ENCODE assay signal across 13 mouse cellular contexts in genomic region chr7:45014096-45014451, GRCm38 (mm10). TPM values are rescaled to one million over a fixed set of nuclear protein-coding genes. Genes with fewer than 3 reads are reported as not detected.
DNase-seq lines count a peak whose midpoint lies in the region; ATAC-seq and TF ChIP-seq lines count a peak whose summit lies in the region.
"Had no signal": no experiment of that assay in that cellular context is flagged by ENCODE, and none has a peak within 500 bp of the region (broad histone marks: within the 10 kb centered on the region; RNA-seq: fewer than 3 reads in every experiment).

No protein-coding gene starts in this region.

- WGBS in hindbrain, embryonic 12.5 days, result 96% methylated on average over 3 of the region's 3 CpGs
- 93% methylated on average over 3 of the region's 3 CpGs for WGBS in hindbrain, embryonic 14.5 days
- WGBS in midbrain, embryonic 13.5 days, result 95% methylated on average over 3 of the region's 3 CpGs
- 92% methylated on average over 3 of the region's 3 CpGs for WGBS in midbrain, postnatal 0 days
- WGBS in neural tube, embryonic 13.5 days, result 96% methylated on average over 3 of the region's 3 CpGs

- H3K9ac ChIP-seq in hindbrain, embryonic 12.5 days, result no peak overlapping the region
- H3K9ac ChIP-seq in hindbrain, embryonic 14.5 days, result no peak overlapping the region
- peak overlapping the region; percentile 93; the same call in 1 of the 2 replicates for H3K9ac ChIP-seq in midbrain, embryonic 13.5 days (replicated peaks)
- H3K9ac ChIP-seq in midbrain, postnatal 0 days (replicated peaks; ENCODE audit: low read length, poor library complexity, severe bottlenecking), result no peak overlapping the region
- no peak overlapping the region for H3K9ac ChIP-seq in neural tube, embryonic 13.5 days

- no peak overlapping the region for H3K27ac ChIP-seq in hindbrain, embryonic 12.5 days
- no peak overlapping the region for H3K27ac ChIP-seq in hindbrain, embryonic 14.5 days
- H3K27ac ChIP-seq in midbrain, embryonic 13.5 days, result no peak overlapping the region
- no peak overlapping the region for H3K27ac ChIP-seq in midbrain, postnatal 0 days (ENCODE audit: low read depth, low read length)
- no peak overlapping the region for H3K27ac ChIP-seq in neural tube, embryonic 13.5 days (replicated peaks)
- H3K27ac ChIP-seq: layer of hippocampus, adult 2 months; left cerebral cortex, adult 2 months had no signal

- H3K27me3 ChIP-seq in erythroblast, embryonic 14.5 days (ENCODE audit: control insufficient read depth), result peaks cover 12% of the 10 kb centered on the region
- H3K27me3 ChIP-seq in hindbrain, embryonic 12.5 days, result no peaks in the 10 kb centered on the region
- no peaks in the 10 kb centered on the region for H3K27me3 ChIP-seq in hindbrain, embryonic 14.5 days (ENCODE audit: control insufficient read depth, insufficient read depth, low read length)
- H3K27me3 ChIP-seq in midbrain, embryonic 13.5 days, result no peaks in the 10 kb centered on the region
- no peaks in the 10 kb centered on the region for H3K27me3 ChIP-seq in midbrain, postnatal 0 days (ENCODE audit: insufficient read depth, low read length)
- no peaks in the 10 kb centered on the region for H3K27me3 ChIP-seq in neural tube, embryonic 13.5 days

- TF ChIP-seq CTCF in midbrain, postnatal 0 days (IDR thresholded peaks at IDR 0.05), result no peak

- peak overlapping the region; percentile 8 for H3K4me3 ChIP-seq in erythroblast, embryonic 14.5 days (replicated peaks)
- H3K4me3 ChIP-seq in hindbrain, embryonic 12.5 days, result no peak overlapping the region
- no peak overlapping the region for H3K4me3 ChIP-seq in hindbrain, embryonic 14.5 days (replicated peaks; ENCODE audit: low read length)
- H3K4me3 ChIP-seq in midbrain, embryonic 13.5 days (replicated peaks), result no peak overlapping the region
- H3K4me3 ChIP-seq in midbrain, postnatal 0 days (ENCODE audit: low read depth, low read length), result no peak overlapping the region
- H3K4me3 ChIP-seq in neural tube, embryonic 13.5 days, result no peak overlapping the region
- H3K4me3 ChIP-seq: left cerebral cortex, adult 2 months had no signal

- H3K36me3 ChIP-seq in erythroblast, embryonic 14.5 days (ENCODE audit: control insufficient read depth), result peaks cover 53% of the 10 kb centered on the region
- peaks cover 40% of the 10 kb centered on the region for H3K36me3 ChIP-seq in hindbrain, embryonic 12.5 days
- H3K36me3 ChIP-seq in hindbrain, embryonic 14.5 days (replicated peaks; ENCODE audit: control insufficient read depth, insufficient read depth), result peaks cover 47% of the 10 kb centered on the region
- peaks cover 49% of the 10 kb centered on the region for H3K36me3 ChIP-seq in midbrain, embryonic 13.5 days
- H3K36me3 ChIP-seq in midbrain, postnatal 0 days (ENCODE audit: insufficient read depth, low read length), result peaks cover 34% of the 10 kb centered on the region
- peaks cover 44% of the 10 kb centered on the region for H3K36me3 ChIP-seq in neural tube, embryonic 13.5 days

- no peak for DNase-seq in hindbrain, embryonic 14.5 days (ENCODE audit: low spot score)
- no peak for DNase-seq in midbrain, postnatal 0 days (ENCODE audit: low spot score)
- no peak for DNase-seq in adrenal gland, postnatal 36 days
- DNase-seq: adrenal gland, adult 2 months; kidney, adult 9 months; right cerebral cortex, postnatal 25 days had no signal

- peaks cover 84% of the 10 kb centered on the region for H3K4me1 ChIP-seq in erythroblast, embryonic 14.5 days (ENCODE audit: control insufficient read depth)
- H3K4me1 ChIP-seq in hindbrain, embryonic 12.5 days, result peaks cover 33% of the 10 kb centered on the region
- peaks cover 21% of the 10 kb centered on the region for H3K4me1 ChIP-seq in hindbrain, embryonic 14.5 days (replicated peaks; ENCODE audit: control insufficient read depth, insufficient read depth, low read length)
- peaks cover 42% of the 10 kb centered on the region for H3K4me1 ChIP-seq in midbrain, embryonic 13.5 days (replicated peaks)
- peaks cover 10% of the 10 kb centered on the region; the same call in 1 of the 2 replicates for H3K4me1 ChIP-seq in midbrain, postnatal 0 days (ENCODE audit: insufficient read depth, low read length)
- H3K4me1 ChIP-seq in neural tube, embryonic 13.5 days (replicated peaks), result peaks cover 50% of the 10 kb centered on the region

- H3K9me3 ChIP-seq in erythroblast, embryonic 14.5 days (ENCODE audit: control insufficient read depth, low read length), result no peaks in the 10 kb centered on the region
- no peaks in the 10 kb centered on the region for H3K9me3 ChIP-seq in hindbrain, embryonic 12.5 days (replicated peaks)
- no peaks in the 10 kb centered on the region for H3K9me3 ChIP-seq in hindbrain, embryonic 14.5 days (ENCODE audit: control insufficient read depth, low read length)
- no peaks in the 10 kb centered on the region for H3K9me3 ChIP-seq in midbrain, embryonic 13.5 days
- H3K9me3 ChIP-seq in midbrain, postnatal 0 days (ENCODE audit: low read length), result no peaks in the 10 kb centered on the region
- no peaks in the 10 kb centered on the region for H3K9me3 ChIP-seq in neural tube, embryonic 13.5 days

- H3K4me2 ChIP-seq in hindbrain, embryonic 12.5 days (replicated peaks), result 0 out of 2 replicates have a peak overlapping the region, but pooled peaks have one; percentile 86
- H3K4me2 ChIP-seq in hindbrain, embryonic 14.5 days (replicated peaks), result no peak overlapping the region
- peak overlapping the region; percentile 89 for H3K4me2 ChIP-seq in midbrain, embryonic 13.5 days (replicated peaks)
- H3K4me2 ChIP-seq in midbrain, postnatal 0 days (ENCODE audit: low read depth, low read length, poor library complexity, severe bottlenecking), result no peak overlapping the region
- peak overlapping the region; percentile 77; the same call in 1 of the 2 replicates for H3K4me2 ChIP-seq in neural tube, embryonic 13.5 days

- no peak for ATAC-seq in erythroblast, adult 5-6 weeks (replicated peaks; ENCODE audit: low FRiP score, poor library complexity, severe bottlenecking)
- ATAC-seq in hindbrain, embryonic 12.5 days (ENCODE audit: low FRiP score), result no peak
- no peak for ATAC-seq in hindbrain, embryonic 14.5 days (ENCODE audit: low FRiP score)
- no peak for ATAC-seq in midbrain, embryonic 13.5 days
- ATAC-seq in midbrain, postnatal 0 days (ENCODE audit: low FRiP score), result no peak
- ATAC-seq in neural tube, embryonic 13.5 days (ENCODE audit: low read depth), result no peak

RNA-seq across cellular contexts. Expression of gene Scaf1, which starts 2.1 kb away (rescaled TPM):
- polyA plus RNA-seq in erythroblast, embryonic 14.5 days (2012), result 29.6 and 31.0 TPM in 2 replicates
- total RNA-seq in erythroblast, adult 5-6 weeks (2015; ENCODE audit: low replicate concordance), result 7.9 and 10.7 TPM in 2 replicates
- 9.8 and 10.0 TPM in 2 replicates for total RNA-seq in erythroblast, adult 5-6 weeks (2017; ENCODE audit: low replicate concordance)
- polyA plus RNA-seq in hindbrain, embryonic 12.5 days (2016; fragmentation: Nextera tagmentation; extraction: Ambion mirVana), result 50.6 and 52.4 TPM in 2 replicates
- polyA plus RNA-seq in hindbrain, embryonic 14.5 days (2014; fragmentation: Nextera tagmentation; extraction: Ambion mirVana), result 59.7 and 61.9 TPM in 2 replicates
- 38.1 and 47.7 TPM in 2 replicates for polyA plus RNA-seq in midbrain, embryonic 13.5 days (2015; fragmentation: Nextera tagmentation; extraction: Ambion mirVana)
- 86.5 and 90.9 TPM in 2 replicates for total RNA-seq in midbrain, postnatal 0 days (2014; rRNA removed)
- 49.0 and 53.3 TPM in 2 replicates for polyA plus RNA-seq in midbrain, postnatal 0 days (2015; fragmentation: Nextera tagmentation; extraction: Ambion mirVana)
- polyA plus RNA-seq in neural tube, embryonic 13.5 days (2015; fragmentation: Nextera tagmentation; extraction: Ambion mirVana), result 46.2 and 47.2 TPM in 2 replicates
- total RNA-seq in adrenal gland, postnatal 36 days (2021), result 10 to 100 TPM; 76.9 to 82.6 TPM

RNA-seq across cellular contexts. Expression of gene Rras, which starts 3.7 kb away (rescaled TPM):
- polyA plus RNA-seq in erythroblast, embryonic 14.5 days (2012), result 0.45 and 0.53 TPM in 2 replicates
- 7.5 and 10.8 TPM in 2 replicates for total RNA-seq in erythroblast, adult 5-6 weeks (2015; ENCODE audit: low replicate concordance)
- total RNA-seq in erythroblast, adult 5-6 weeks (2017; ENCODE audit: low replicate concordance), result 0.60 TPM in 1 of 2 replicates, not detected in the other
- 22.6 and 23.2 TPM in 2 replicates for polyA plus RNA-seq in hindbrain, embryonic 12.5 days (2016; fragmentation: Nextera tagmentation; extraction: Ambion mirVana)
- 14.2 and 15.2 TPM in 2 replicates for polyA plus RNA-seq in hindbrain, embryonic 14.5 days (2014; fragmentation: Nextera tagmentation; extraction: Ambion mirVana)
- 8.4 and 9.6 TPM in 2 replicates for polyA plus RNA-seq in midbrain, embryonic 13.5 days (2015; fragmentation: Nextera tagmentation; extraction: Ambion mirVana)
- total RNA-seq in midbrain, postnatal 0 days (2014; rRNA removed), result 7.3 and 7.9 TPM in 2 replicates
- 11.9 and 14.0 TPM in 2 replicates for polyA plus RNA-seq in midbrain, postnatal 0 days (2015; fragmentation: Nextera tagmentation; extraction: Ambion mirVana)
- polyA plus RNA-seq in neural tube, embryonic 13.5 days (2015; fragmentation: Nextera tagmentation; extraction: Ambion mirVana), result 15.0 and 16.5 TPM in 2 replicates
- total RNA-seq in adrenal gland, postnatal 36 days (2021), result 100 to 1,000 TPM in 1 of 2 experiments, 10 to 100 TPM in 1; 98.9 to 101 TPM

RNA-seq across cellular contexts. Expression of gene Bcl2l12, which starts 15.6 kb away (rescaled TPM):
- polyA plus RNA-seq in erythroblast, embryonic 14.5 days (2012), result 6.1 and 6.4 TPM in 2 replicates
- total RNA-seq in erythroblast, adult 5-6 weeks (2015; ENCODE audit: low replicate concordance), result 2.9 and 9.6 TPM in 2 replicates
- 1.3 and 2.5 TPM in 2 replicates for total RNA-seq in erythroblast, adult 5-6 weeks (2017; ENCODE audit: low replicate concordance)
- polyA plus RNA-seq in hindbrain, embryonic 12.5 days (2016; fragmentation: Nextera tagmentation; extraction: Ambion mirVana), result 46.7 and 46.8 TPM in 2 replicates
- 9.2 and 12.6 TPM in 2 replicates for polyA plus RNA-seq in hindbrain, embryonic 14.5 days (2014; fragmentation: Nextera tagmentation; extraction: Ambion mirVana)
- 21.3 and 21.6 TPM in 2 replicates for polyA plus RNA-seq in midbrain, embryonic 13.5 days (2015; fragmentation: Nextera tagmentation; extraction: Ambion mirVana)
- total RNA-seq in midbrain, postnatal 0 days (2014; rRNA removed), result 7.8 and 11.4 TPM in 2 replicates
- polyA plus RNA-seq in midbrain, postnatal 0 days (2015; fragmentation: Nextera tagmentation; extraction: Ambion mirVana), result 5.9 and 8.4 TPM in 2 replicates
- polyA plus RNA-seq in neural tube, embryonic 13.5 days (2015; fragmentation: Nextera tagmentation; extraction: Ambion mirVana), result 17.3 and 17.4 TPM in 2 replicates
- total RNA-seq in adrenal gland, postnatal 36 days (2021), result 10 to 100 TPM; 16.5 to 17.4 TPM

RNA-seq across cellular contexts. Expression of gene Irf3, which starts 16.6 kb away (rescaled TPM):
- polyA plus RNA-seq in erythroblast, embryonic 14.5 days (2012), result 10.4 and 10.6 TPM in 2 replicates
- 15.5 and 24.2 TPM in 2 replicates for total RNA-seq in erythroblast, adult 5-6 weeks (2015; ENCODE audit: low replicate concordance)
- total RNA-seq in erythroblast, adult 5-6 weeks (2017; ENCODE audit: low replicate concordance), result 17.0 and 34.1 TPM in 2 replicates
- polyA plus RNA-seq in hindbrain, embryonic 12.5 days (2016; fragmentation: Nextera tagmentation; extraction: Ambion mirVana), result 62.7 and 74.3 TPM in 2 replicates
- polyA plus RNA-seq in hindbrain, embryonic 14.5 days (2014; fragmentation: Nextera tagmentation; extraction: Ambion mirVana), result 52.1 and 56.9 TPM in 2 replicates
- polyA plus RNA-seq in midbrain, embryonic 13.5 days (2015; fragmentation: Nextera tagmentation; extraction: Ambion mirVana), result 63.0 and 70.7 TPM in 2 replicates
- 37.2 and 40.6 TPM in 2 replicates for total RNA-seq in midbrain, postnatal 0 days (2014; rRNA removed)
- polyA plus RNA-seq in midbrain, postnatal 0 days (2015; fragmentation: Nextera tagmentation; extraction: Ambion mirVana), result 25.6 and 25.9 TPM in 2 replicates
- polyA plus RNA-seq in neural tube, embryonic 13.5 days (2015; fragmentation: Nextera tagmentation; extraction: Ambion mirVana), result 60.3 and 67.3 TPM in 2 replicates
- total RNA-seq in adrenal gland, postnatal 36 days (2021), result 100 to 1,000 TPM in 1 of 2 experiments, 10 to 100 TPM in 1; 90.4 to 123 TPM

RNA-seq across cellular contexts. Expression of gene Prmt1, which starts 27.7 kb away (rescaled TPM):
- 4.3 and 4.9 TPM in 2 replicates for polyA plus RNA-seq in erythroblast, embryonic 14.5 days (2012)
- 21.7 and 73.4 TPM in 2 replicates for total RNA-seq in erythroblast, adult 5-6 weeks (2015; ENCODE audit: low replicate concordance)
- 9.2 and 30.6 TPM in 2 replicates for total RNA-seq in erythroblast, adult 5-6 weeks (2017; ENCODE audit: low replicate concordance)
- 551 and 566 TPM in 2 replicates for polyA plus RNA-seq in hindbrain, embryonic 12.5 days (2016; fragmentation: Nextera tagmentation; extraction: Ambion mirVana)
- 194 and 210 TPM in 2 replicates for polyA plus RNA-seq in hindbrain, embryonic 14.5 days (2014; fragmentation: Nextera tagmentation; extraction: Ambion mirVana)
- polyA plus RNA-seq in midbrain, embryonic 13.5 days (2015; fragmentation: Nextera tagmentation; extraction: Ambion mirVana), result 784 and 789 TPM in 2 replicates
- total RNA-seq in midbrain, postnatal 0 days (2014; rRNA removed), result 218 and 285 TPM in 2 replicates
- polyA plus RNA-seq in midbrain, postnatal 0 days (2015; fragmentation: Nextera tagmentation; extraction: Ambion mirVana), result 580 and 583 TPM in 2 replicates
- 612 and 623 TPM in 2 replicates for polyA plus RNA-seq in neural tube, embryonic 13.5 days (2015; fragmentation: Nextera tagmentation; extraction: Ambion mirVana)
- 100 to 1,000 TPM; 236 to 262 TPM for total RNA-seq in adrenal gland, postnatal 36 days (2021)

Comparison
In these comparisons a context has a peak if more than half of its experiments do, and no peak if none do; other contexts are left out.
1. H3K4me2 ChIP-seq: peak in hindbrain, embryonic 12.5 days (single experiment), midbrain, embryonic 13.5 days (single experiment) and neural tube, embryonic 13.5 days (single experiment); none in hindbrain, embryonic 14.5 days (single experiment) and midbrain, postnatal 0 days (single experiment).